Mouse (Mus musculus) heart, embryonic 11.5 days (tissue): ENCODE data around the gene Nfic. TPM values are rescaled to one million over a fixed set of nuclear protein-coding genes. Genes with fewer than 3 reads are reported as not detected.
A peak's percentile ranks its signal among the peaks of the same experiment; 100 is the strongest.

Experiments
- ATAC-seq: fragments of 200-750 bp; cut with Nextera tagmentation; replicated peaks from 2 replicates; pipeline ENCODE4 v1.8.0; 2017; ENCODE audit warnings: moderate library complexity; ENCODE audit not compliant: insufficient number of reproducible peaks, low FRiP score, low TSS enrichment
- H3K27ac ChIP-seq: fragments of 300-500 bp; sonication (generic); 2 replicates; pipeline ENCODE4 v1.5.1; 2014; ENCODE audit warnings: mild to moderate bottlenecking, low read depth, low read length
- H3K27me3 ChIP-seq: fragments of 300-500 bp; sonication (generic); 2 replicates; pipeline ENCODE4 v1.6.1; 2014; ENCODE audit warnings: mild to moderate bottlenecking, low read length, mixed read lengths; ENCODE audit not compliant: control insufficient read depth, insufficient read depth
- H3K36me3 ChIP-seq: fragments of 300-500 bp; sonication (generic); 2 replicates; pipeline ENCODE4 v1.6.1; 2014; ENCODE audit warnings: mild to moderate bottlenecking, low read length, moderate library complexity, mixed read lengths; ENCODE audit not compliant: control insufficient read depth, insufficient read depth
- H3K4me1 ChIP-seq: fragments of 300-500 bp; sonication (generic); 2 replicates; pipeline ENCODE4 v1.6.1; 2014; ENCODE audit warnings: low read length; ENCODE audit not compliant: control insufficient read depth, insufficient read depth
- H3K4me2 ChIP-seq: fragments of 300-500 bp; sonication (generic); 2 replicates; pipeline ENCODE4 v1.6.1; 2014; ENCODE audit warnings: mild to moderate bottlenecking, moderate library complexity
- H3K4me3 ChIP-seq: fragments of 300-500 bp; sonication (generic); 2 replicates; pipeline ENCODE4 v1.5.1; 2014; ENCODE audit warnings: low read depth, low read length
- H3K9ac ChIP-seq: fragments of 300-500 bp; sonication (generic); 2 replicates; pipeline ENCODE4 v1.6.1; 2014; ENCODE audit warnings: mild to moderate bottlenecking, low read depth, low read length, moderate library complexity
- H3K9me3 ChIP-seq: fragments of 300-500 bp; sonication (generic); replicated peaks from 2 replicates; pipeline ENCODE4 v1.6.1; 2016; ENCODE audit warnings: low read length; ENCODE audit not compliant: control insufficient read depth
- WGBS: fragments of 180-500 bp; shearing (Covaris S2); extraction: QIAGEN DNeasy Blood & Tissue Kit; methylation state at CpG from one replicate; pipeline ENCODE4 v1.1.7; 2014; ENCODE audit not compliant: insufficient replicate concordance; 5-methylcytosine and 5-hydroxymethylcytosine counted together
- polyA plus RNA-seq: library from polyadenylated mRNA; unstranded; fragments of >200 nt; fragmentation: Nextera tagmentation; extraction: Ambion mirVana; gene quantifications from 2 replicates; pipeline ENCODE4 v1.2.1, GENCODE M21; 2014

The Nfic gene
- polyA plus RNA-seq, 1 experiment from 2014 or later = 28.1 TPM

- Histone ChIP-seq H3K9me3 (no peaks in the 10 kb centered on the region), H3K4me1 (peaks cover 41% of the 10 kb centered on the region), H3K9ac (no peak overlapping the region), H3K4me2 (no peak overlapping the region), H3K27me3 (no peaks in the 10 kb centered on the region), H3K4me3 (no peak overlapping the region), H3K27ac (no peak overlapping the region), H3K36me3 (peaks cover 45% of the 10 kb centered on the region)
- no peak for ATAC-seq
- 93% methylated on average over 6 of the region's 6 CpGs for WGBS
Measured at GRCm38 (mm10) chr10:81367207-81367495, 88.3 kb downstream of the Nfic start.

- Histone ChIP-seq H3K27ac (peak overlapping the region; percentile 25; the same call in 1 of the 2 replicates), H3K9ac (no peak overlapping the region), H3K27me3 (no peaks in the 10 kb centered on the region), H3K4me3 (no peak overlapping the region), H3K9me3 (no peaks in the 10 kb centered on the region), H3K4me2 (no peak overlapping the region), H3K36me3 (peaks cover 45% of the 10 kb centered on the region), H3K4me1 (peaks cover 46% of the 10 kb centered on the region)
- ATAC-seq = no peak
- WGBS = 74% methylated on average over 6 of the region's 6 CpGs
Measured at GRCm38 (mm10) chr10:81366477-81367206, 88.8 kb downstream of the Nfic start.

GRCm38 (mm10) chr10:81365672-81366476 lies 89.6 kb downstream of the Nfic start, which contains the start of gene 4930404N11Rik:
Gene 4930404N11Rik, minus strand, starts transcription at chr10:81365816.
- peak within 1 kb of the TSS; percentile 69 for H3K4me2 ChIP-seq
- H3K4me1 ChIP-seq = peaks cover 52% of the 10 kb centered on the region
- H3K9ac ChIP-seq = peak within 1 kb of the TSS; percentile 56

GRCm38 (mm10) chr10:81365073-81365472 lies 90.4 kb downstream of the Nfic start:
- 0 out of 2 replicates have a peak overlapping the region, but pooled peaks have one; percentile 28 for H3K9ac ChIP-seq
- peaks cover 32% of the 10 kb centered on the region for H3K36me3 ChIP-seq
- WGBS = 40% methylated on average over 4 of the region's 4 CpGs
- peaks cover 57% of the 10 kb centered on the region for H3K4me1 ChIP-seq
- no peak for ATAC-seq
- H3K27ac ChIP-seq = no peak overlapping the region
- H3K4me3 ChIP-seq = no peak overlapping the region
- H3K9me3 ChIP-seq = no peaks in the 10 kb centered on the region
- no peaks in the 10 kb centered on the region for H3K27me3 ChIP-seq
- H3K4me2 ChIP-seq = peak overlapping the region; percentile 69

More at GRCm38 (mm10) chr10:81365672-81366476, 89.6 kb downstream of the Nfic start, which contains the start of gene 4930404N11Rik:
- no peak for ATAC-seq
- Histone ChIP-seq H3K36me3 (peaks cover 40% of the 10 kb centered on the region), H3K27me3 (no peaks in the 10 kb centered on the region), H3K4me3 (peak within 1 kb of the TSS; percentile 33), H3K9me3 (no peaks in the 10 kb centered on the region), H3K27ac (peak within 1 kb of the TSS; percentile 25)
- 29% methylated on average over 12 of the region's 12 CpGs for WGBS

- Histone ChIP-seq H3K4me3 (peak overlapping the region; percentile 33), H3K27ac (no peak overlapping the region), H3K4me1 (peaks cover 57% of the 10 kb centered on the region), H3K27me3 (no peaks in the 10 kb centered on the region), H3K9ac (peak overlapping the region; percentile 56), H3K9me3 (no peaks in the 10 kb centered on the region), H3K36me3 (peaks cover 28% of the 10 kb centered on the region), H3K4me2 (peak overlapping the region; percentile 69)
- 0 out of 2 replicates have a peak, but pooled peaks have one; percentile 2 for ATAC-seq
- 10% methylated on average over 28 of the region's 28 CpGs for WGBS
Measured at GRCm38 (mm10) chr10:81364666-81365065, 90.8 kb downstream of the Nfic start.

GRCm38 (mm10) chr10:81363436-81364346 lies 91.7 kb downstream of the Nfic start:
- peaks cover 64% of the 10 kb centered on the region for H3K4me1 ChIP-seq
- peaks cover 19% of the 10 kb centered on the region for H3K36me3 ChIP-seq
- peak; percentile 56 for ATAC-seq
- peak overlapping the region; percentile 95 for H3K27ac ChIP-seq
- 4% methylated on average over 41 of the region's 54 CpGs for WGBS
- H3K9me3 ChIP-seq = no peaks in the 10 kb centered on the region
- H3K9ac ChIP-seq = peak overlapping the region; percentile 60
- no peaks in the 10 kb centered on the region for H3K27me3 ChIP-seq
- H3K4me2 ChIP-seq = peak overlapping the region; percentile 69
- H3K4me3 ChIP-seq = peak overlapping the region; percentile 33

GRCm38 (mm10) chr10:81362336-81362949 lies 93.0 kb downstream of the Nfic start:
- 45% methylated on average over 12 of the region's 12 CpGs for WGBS
- Histone ChIP-seq H3K9me3 (no peaks in the 10 kb centered on the region), H3K27me3 (no peaks in the 10 kb centered on the region), H3K4me3 (peak overlapping the region; percentile 33), H3K36me3 (peaks cover 6% of the 10 kb centered on the region), H3K4me1 (peaks cover 71% of the 10 kb centered on the region), H3K4me2 (peak overlapping the region; percentile 69), H3K9ac (peak overlapping the region; percentile 60), H3K27ac (peak overlapping the region; percentile 95)
- peak; percentile 39; the same call in 1 of the 2 replicates for ATAC-seq
